Mouse (Mus musculus): ENCODE measurements at regions not wholly inside any gene's neighbourhood (a gene's known extent, or its start where the extent isn't known, plus 50 kb on each side); places are given as distances from the start of the nearest gene placed in this dataset.

- DNase-seq, result no peak
Measured at GRCm38 (mm10) chr13:82187196-82187595, 404.3 kb downstream of the Cetn3 start.

- DNase-seq, result no peak
Measured at GRCm38 (mm10) chr13:82200739-82201138, 417.9 kb downstream of the Cetn3 start.

GRCm38 (mm10) chr13:82225430-82225829, 442.6 kb downstream of the Cetn3 start:
- no peak for DNase-seq

GRCm38 (mm10) chr13:82233901-82234300, 451.0 kb downstream of the Cetn3 start:
- DNase-seq, result no peak

- DNase-seq, result no peak
Measured at GRCm38 (mm10) chr13:82246231-82246630, 463.4 kb downstream of the Cetn3 start.

- no peak for DNase-seq
Measured at GRCm38 (mm10) chr13:82250361-82250760, 467.5 kb downstream of the Cetn3 start.

- no peak for DNase-seq
Measured at GRCm38 (mm10) chr13:82258491-82258935, 475.6 kb downstream of the Cetn3 start.

- DNase-seq, result no peak
Measured at GRCm38 (mm10) chr13:82264236-82264635, 481.4 kb downstream of the Cetn3 start.

- DNase-seq, result no peak
Measured at GRCm38 (mm10) chr13:82265170-82265569, 482.3 kb downstream of the Cetn3 start.

- no peak for DNase-seq
Measured at GRCm38 (mm10) chr13:82265736-82266135, 482.9 kb downstream of the Cetn3 start.

- no peak for DNase-seq
Measured at GRCm38 (mm10) chr13:82274733-82275132, 491.9 kb downstream of the Cetn3 start.

GRCm38 (mm10) chr13:82276001-82276400, 493.1 kb downstream of the Cetn3 start:
- DNase-seq, result no peak

- DNase-seq, result no peak
Measured at GRCm38 (mm10) chr13:82280744-82281143, 497.9 kb downstream of the Cetn3 start.

GRCm38 (mm10) chr13:82295834-82296233, 513.0 kb downstream of the Cetn3 start:
- no peak for DNase-seq

- no peak for DNase-seq
Measured at GRCm38 (mm10) chr13:82304227-82304626, 521.4 kb downstream of the Cetn3 start.

- no peak for DNase-seq
Measured at GRCm38 (mm10) chr13:82305076-82305475, 522.2 kb downstream of the Cetn3 start.

GRCm38 (mm10) chr13:82308336-82308735, 525.5 kb downstream of the Cetn3 start:
- no peak for DNase-seq

GRCm38 (mm10) chr13:82316573-82317202, 533.8 kb downstream of the Cetn3 start:
- no peak for DNase-seq

GRCm38 (mm10) chr13:82317203-82317580, 534.3 kb downstream of the Cetn3 start:
- DNase-seq, result no peak

- no peak for DNase-seq
Measured at GRCm38 (mm10) chr13:82318395-82318794, 535.5 kb downstream of the Cetn3 start.

GRCm38 (mm10) chr13:82354355-82354754, 571.5 kb downstream of the Cetn3 start:
- DNase-seq, result no peak

GRCm38 (mm10) chr13:82355296-82355695, 572.4 kb downstream of the Cetn3 start:
- DNase-seq, result no peak

GRCm38 (mm10) chr13:82359442-82359841, 576.6 kb downstream of the Cetn3 start:
- no peak for DNase-seq

GRCm38 (mm10) chr13:82360711-82361110, 577.8 kb downstream of the Cetn3 start:
- DNase-seq, result no peak

GRCm38 (mm10) chr13:82361379-82361778, 578.5 kb downstream of the Cetn3 start:
- DNase-seq, result no peak

All from cerebellum, postnatal 25 days (tissue).